Mouse (Mus musculus): ENCODE measurements at regions not wholly inside any gene's neighbourhood (a gene's known extent, or its start where the extent isn't known, plus 50 kb on each side); places are given as distances from the start of the nearest gene placed in this dataset.

- H3K27me3 ChIP-seq (replicated peaks): no peaks in the 10 kb centered on the region
- H3K27ac ChIP-seq (replicated peaks): no peak overlapping the region
- WGBS: 95% methylated on average over 4 of the region's 4 CpGs
- H3K36me3 ChIP-seq: 0 out of 2 replicates have a peak, but pooled peaks cover 2% of the 10 kb centered on the region
- H3K4me2 ChIP-seq: no peak overlapping the region
- peaks cover 73% of the 10 kb centered on the region for H3K4me1 ChIP-seq
- no peaks in the 10 kb centered on the region for H3K9me3 ChIP-seq (replicated peaks)
- no peak for ATAC-seq (ENCODE audit: low FRiP score)
- H3K9ac ChIP-seq (replicated peaks): no peak overlapping the region
- H3K4me3 ChIP-seq (replicated peaks): no peak overlapping the region
These were observed 136.3 kb upstream of the Ubr2 start for GRCm38 (mm10) chr17:47146640-47147039.

- 0 out of 2 replicates have a peak, but pooled peaks cover 2% of the 10 kb centered on the region for H3K36me3 ChIP-seq
- H3K4me3 ChIP-seq (replicated peaks): no peak overlapping the region
- H3K4me1 ChIP-seq: peaks cover 62% of the 10 kb centered on the region
- H3K27ac ChIP-seq (replicated peaks): no peak overlapping the region
- H3K9me3 ChIP-seq (replicated peaks): no peaks in the 10 kb centered on the region
- WGBS: 97% methylated on average over 16 of the region's 16 CpGs
- H3K4me2 ChIP-seq: no peak overlapping the region
- no peak overlapping the region for H3K9ac ChIP-seq (replicated peaks)
- no peak for ATAC-seq (ENCODE audit: low FRiP score)
- H3K27me3 ChIP-seq (replicated peaks): no peaks in the 10 kb centered on the region
These were observed 135.2 kb upstream of the Ubr2 start for GRCm38 (mm10) chr17:47145590-47145989.

GRCm38 (mm10) chr17:47144996-47145395 lies 134.6 kb upstream of the Ubr2 start:
- peaks cover 59% of the 10 kb centered on the region for H3K4me1 ChIP-seq
- H3K9ac ChIP-seq (replicated peaks): no peak overlapping the region
- H3K36me3 ChIP-seq: 0 out of 2 replicates have a peak, but pooled peaks cover 2% of the 10 kb centered on the region
- 0 out of 2 replicates have a peak overlapping the region, but pooled peaks have one; percentile 60 for H3K27ac ChIP-seq (replicated peaks)
- WGBS: 82% methylated on average over 9 of the region's 9 CpGs
- peak overlapping the region; percentile 84 for H3K4me2 ChIP-seq
- H3K4me3 ChIP-seq (replicated peaks): no peak overlapping the region
- H3K27me3 ChIP-seq (replicated peaks): no peaks in the 10 kb centered on the region
- no peaks in the 10 kb centered on the region for H3K9me3 ChIP-seq (replicated peaks)
- ATAC-seq (ENCODE audit: low FRiP score): no peak

GRCm38 (mm10) chr17:47144460-47144859 lies 134.1 kb upstream of the Ubr2 start:
- Histone ChIP-seq H3K9me3 (replicated peaks) (no peaks in the 10 kb centered on the region), H3K4me3 (replicated peaks) (peak overlapping the region; percentile 57), H3K27ac (replicated peaks) (peak overlapping the region; percentile 60), H3K27me3 (replicated peaks) (no peaks in the 10 kb centered on the region), H3K36me3 (0 out of 2 replicates have a peak, but pooled peaks cover 2% of the 10 kb centered on the region), H3K4me2 (peak overlapping the region; percentile 84), H3K9ac (replicated peaks) (no peak overlapping the region), H3K4me1 (peaks cover 59% of the 10 kb centered on the region)
- ATAC-seq (ENCODE audit: low FRiP score): no peak
- 41% methylated on average over 7 of the region's 7 CpGs for WGBS

- Histone ChIP-seq H3K9ac (replicated peaks) (no peak overlapping the region; the same call in 1 of the 2 replicates), H3K36me3 (0 out of 2 replicates have a peak, but pooled peaks cover under 1% of the 10 kb centered on the region), H3K4me3 (replicated peaks) (peak overlapping the region; percentile 57), H3K27ac (replicated peaks) (peak overlapping the region; percentile 60), H3K4me2 (peak overlapping the region; percentile 84), H3K27me3 (replicated peaks) (no peaks in the 10 kb centered on the region), H3K9me3 (replicated peaks) (no peaks in the 10 kb centered on the region), H3K4me1 (peaks cover 61% of the 10 kb centered on the region)
- 39% methylated on average over 7 of the region's 7 CpGs for WGBS
- no peak for ATAC-seq (ENCODE audit: low FRiP score)
These were observed 133.5 kb upstream of the Ubr2 start for GRCm38 (mm10) chr17:47143898-47144297.

GRCm38 (mm10) chr17:47142885-47143284 lies 132.5 kb upstream of the Ubr2 start:
- Histone ChIP-seq H3K27me3 (replicated peaks) (no peaks in the 10 kb centered on the region), H3K4me2 (peak overlapping the region; percentile 84), H3K27ac (replicated peaks) (no peak overlapping the region), H3K4me3 (replicated peaks) (peak overlapping the region; percentile 57), H3K9ac (replicated peaks) (peak overlapping the region; percentile 33), H3K9me3 (replicated peaks) (no peaks in the 10 kb centered on the region), H3K36me3 (no peaks in the 10 kb centered on the region), H3K4me1 (peaks cover 63% of the 10 kb centered on the region)
- no peak for ATAC-seq (ENCODE audit: low FRiP score)
- WGBS: 15% methylated on average over 7 of the region's 7 CpGs

- Histone ChIP-seq H3K9me3 (replicated peaks) (no peaks in the 10 kb centered on the region), H3K4me3 (replicated peaks) (peak overlapping the region; percentile 57), H3K27ac (replicated peaks) (peak overlapping the region; percentile 99), H3K9ac (replicated peaks) (peak overlapping the region; percentile 92), H3K36me3 (no peaks in the 10 kb centered on the region), H3K4me2 (peak overlapping the region; percentile 84), H3K4me1 (peaks cover 57% of the 10 kb centered on the region), H3K27me3 (replicated peaks) (no peaks in the 10 kb centered on the region)
- ATAC-seq (ENCODE audit: low FRiP score): no peak
- 3% methylated on average over 7 of the region's 7 CpGs for WGBS
These were observed 131.9 kb upstream of the Ubr2 start for GRCm38 (mm10) chr17:47142276-47142675.

- ATAC-seq (ENCODE audit: low FRiP score): no peak
- under 1% methylated on average over 12 of the region's 12 CpGs for WGBS
- Histone ChIP-seq H3K27me3 (replicated peaks) (no peaks in the 10 kb centered on the region), H3K9me3 (replicated peaks) (no peaks in the 10 kb centered on the region), H3K4me2 (peak overlapping the region; percentile 84), H3K4me1 (peaks cover 55% of the 10 kb centered on the region), H3K9ac (replicated peaks) (peak overlapping the region; percentile 92), H3K4me3 (replicated peaks) (peak overlapping the region; percentile 57), H3K27ac (replicated peaks) (peak overlapping the region; percentile 99), H3K36me3 (no peaks in the 10 kb centered on the region)
These were observed 131.5 kb upstream of the Ubr2 start for GRCm38 (mm10) chr17:47141843-47142215.

- WGBS: under 1% methylated on average over 34 of the region's 35 CpGs
- Histone ChIP-seq H3K4me2 (peak overlapping the region; percentile 84), H3K9me3 (replicated peaks) (no peaks in the 10 kb centered on the region), H3K4me1 (peaks cover 52% of the 10 kb centered on the region), H3K4me3 (replicated peaks) (peak overlapping the region; percentile 57), H3K36me3 (no peaks in the 10 kb centered on the region), H3K27ac (replicated peaks) (peak overlapping the region; percentile 99), H3K9ac (replicated peaks) (peak overlapping the region; percentile 92), H3K27me3 (replicated peaks) (no peaks in the 10 kb centered on the region)
- peak; percentile 73 for ATAC-seq (ENCODE audit: low FRiP score)
These were observed 130.8 kb upstream of the Ubr2 start for GRCm38 (mm10) chr17:47140969-47141842.

GRCm38 (mm10) chr17:47140241-47140968 lies 130.0 kb upstream of the Ubr2 start:
- Histone ChIP-seq H3K9ac (replicated peaks) (peak overlapping the region; percentile 92), H3K4me3 (replicated peaks) (peak overlapping the region; percentile 57), H3K36me3 (no peaks in the 10 kb centered on the region), H3K4me2 (peak overlapping the region; percentile 84), H3K27me3 (replicated peaks) (no peaks in the 10 kb centered on the region), H3K27ac (replicated peaks) (peak overlapping the region; percentile 99), H3K4me1 (peaks cover 46% of the 10 kb centered on the region), H3K9me3 (replicated peaks) (no peaks in the 10 kb centered on the region)
- under 1% methylated on average over 49 of the region's 53 CpGs for WGBS
- ATAC-seq (ENCODE audit: low FRiP score): peak; percentile 46

- H3K27ac ChIP-seq (replicated peaks): peak overlapping the region; percentile 99
- peaks cover 40% of the 10 kb centered on the region for H3K4me1 ChIP-seq
- H3K36me3 ChIP-seq: no peaks in the 10 kb centered on the region
- peak overlapping the region; percentile 92 for H3K9ac ChIP-seq (replicated peaks)
- no peaks in the 10 kb centered on the region for H3K27me3 ChIP-seq (replicated peaks)
- H3K4me3 ChIP-seq (replicated peaks): peak overlapping the region; percentile 57
- WGBS: 0% methylated on average over 25 of the region's 34 CpGs
- peak overlapping the region; percentile 84 for H3K4me2 ChIP-seq
- H3K9me3 ChIP-seq (replicated peaks): no peaks in the 10 kb centered on the region
- ATAC-seq (ENCODE audit: low FRiP score): peak; percentile 93
These were observed 129.4 kb upstream of the Ubr2 start for GRCm38 (mm10) chr17:47139730-47140231.

Measured in neural tube, embryonic 15.5 days (tissue).